ENCODE assay signal across 9 mouse cellular contexts in the genomic region with DNA sequence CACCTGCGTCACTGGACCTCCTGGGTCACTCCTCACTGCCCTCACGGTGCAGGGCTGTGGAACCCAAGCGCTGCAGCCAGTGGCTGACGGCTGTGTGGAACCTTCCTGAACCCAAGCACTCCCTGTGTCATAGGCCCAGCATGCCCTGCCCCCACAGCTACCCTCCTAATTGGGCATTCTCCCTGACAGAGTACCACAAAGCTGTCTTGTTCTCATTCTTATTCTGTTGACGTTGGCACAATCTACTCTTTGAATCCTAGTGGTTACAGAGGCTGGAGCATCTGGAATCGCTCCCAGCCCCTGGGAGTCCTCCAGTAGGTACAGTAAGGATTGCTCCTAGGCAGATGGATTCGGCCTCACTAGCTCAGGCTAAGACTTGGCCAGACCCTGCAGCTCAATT. TPM values are rescaled to one million over a fixed set of nuclear protein-coding genes. Genes with fewer than 3 reads are reported as not detected.
DNase-seq lines count a peak whose midpoint lies in the region; ATAC-seq lines count a peak whose summit lies in the region.
"Had no signal": no experiment of that assay in that cellular context is flagged by ENCODE, and none has a peak within 500 bp of the region (broad histone marks: within the 10 kb centered on the region; RNA-seq: fewer than 3 reads in every experiment).

No protein-coding gene starts in this region.

- no peak overlapping the region for H3K27ac ChIP-seq in midbrain, embryonic 13.5 days
- H3K27ac ChIP-seq in midbrain, embryonic 15.5 days = no peak overlapping the region
- H3K27ac ChIP-seq in embryonic facial prominence, embryonic 14.5 days (replicated peaks; ENCODE audit: low read depth, low read length) = peak overlapping the region; percentile 48; the same call in 1 of the 2 replicates
- H3K27ac ChIP-seq in hindbrain, embryonic 13.5 days = peak overlapping the region; percentile 20; the same call in 1 of the 2 replicates
- no peak overlapping the region; the same call in 1 of the 2 replicates for H3K27ac ChIP-seq in neural tube, embryonic 14.5 days (ENCODE audit: low read depth, low read length)
- H3K27ac ChIP-seq: liver, embryonic 13.5 days; midbrain, embryonic 12.5 days had no signal

- H3K4me1 ChIP-seq in midbrain, embryonic 13.5 days (replicated peaks) = peaks cover 62% of the 10 kb centered on the region
- peaks cover 51% of the 10 kb centered on the region for H3K4me1 ChIP-seq in midbrain, embryonic 15.5 days
- peaks cover 45% of the 10 kb centered on the region for H3K4me1 ChIP-seq in embryonic facial prominence, embryonic 14.5 days (ENCODE audit: control insufficient read depth, insufficient read depth, low read length)
- H3K4me1 ChIP-seq in hindbrain, embryonic 13.5 days (replicated peaks) = peaks cover 67% of the 10 kb centered on the region
- H3K4me1 ChIP-seq in neural tube, embryonic 14.5 days (ENCODE audit: control insufficient read depth, insufficient read depth, low read length) = peaks cover 29% of the 10 kb centered on the region

- peak; percentile 15; the same call in 1 of the 2 replicates for ATAC-seq in midbrain, embryonic 13.5 days
- ATAC-seq in midbrain, embryonic 15.5 days (replicated peaks) = no peak
- peak; percentile 60 for ATAC-seq in embryonic facial prominence, embryonic 14.5 days (ENCODE audit: low read depth)
- ATAC-seq in hindbrain, embryonic 13.5 days (ENCODE audit: low FRiP score) = 0 out of 2 replicates have a peak, but pooled peaks have one; percentile 8
- peak; percentile 15; the same call in 1 of the 2 replicates for ATAC-seq in neural tube, embryonic 14.5 days (ENCODE audit: low read depth)

- 61% methylated on average over 7 of the region's 7 CpGs for WGBS in midbrain, embryonic 13.5 days
- 40% methylated on average over 7 of the region's 7 CpGs for WGBS in midbrain, embryonic 15.5 days
- WGBS in embryonic facial prominence, embryonic 14.5 days = 41% methylated on average over 7 of the region's 7 CpGs
- WGBS in hindbrain, embryonic 13.5 days = 47% methylated on average over 7 of the region's 7 CpGs
- 49% methylated on average over 7 of the region's 7 CpGs for WGBS in neural tube, embryonic 14.5 days

- H3K9me3 ChIP-seq in midbrain, embryonic 13.5 days = no peaks in the 10 kb centered on the region
- no peaks in the 10 kb centered on the region for H3K9me3 ChIP-seq in midbrain, embryonic 15.5 days
- H3K9me3 ChIP-seq in embryonic facial prominence, embryonic 14.5 days (ENCODE audit: control insufficient read depth, low read length) = no peaks in the 10 kb centered on the region
- H3K9me3 ChIP-seq in hindbrain, embryonic 13.5 days = no peaks in the 10 kb centered on the region
- no peaks in the 10 kb centered on the region for H3K9me3 ChIP-seq in neural tube, embryonic 14.5 days (ENCODE audit: control insufficient read depth, low read length)
- H3K9me3 ChIP-seq: liver, embryonic 13.5 days; midbrain, embryonic 12.5 days had no signal

- no peaks in the 10 kb centered on the region for H3K27me3 ChIP-seq in midbrain, embryonic 13.5 days
- no peaks in the 10 kb centered on the region for H3K27me3 ChIP-seq in midbrain, embryonic 15.5 days (replicated peaks)
- H3K27me3 ChIP-seq in embryonic facial prominence, embryonic 14.5 days (replicated peaks; ENCODE audit: control insufficient read depth, insufficient read depth, low read length) = no peaks in the 10 kb centered on the region
- H3K27me3 ChIP-seq in hindbrain, embryonic 13.5 days = no peaks in the 10 kb centered on the region
- no peaks in the 10 kb centered on the region for H3K27me3 ChIP-seq in neural tube, embryonic 14.5 days (ENCODE audit: control insufficient read depth, insufficient read depth, low read length)
- H3K27me3 ChIP-seq: liver, embryonic 13.5 days had no signal

- H3K36me3 ChIP-seq in midbrain, embryonic 13.5 days = no peaks in the 10 kb centered on the region
- no peaks in the 10 kb centered on the region for H3K36me3 ChIP-seq in midbrain, embryonic 15.5 days (replicated peaks)
- no peaks in the 10 kb centered on the region for H3K36me3 ChIP-seq in embryonic facial prominence, embryonic 14.5 days (ENCODE audit: control insufficient read depth, insufficient read depth, low read length)
- no peaks in the 10 kb centered on the region for H3K36me3 ChIP-seq in hindbrain, embryonic 13.5 days
- no peaks in the 10 kb centered on the region for H3K36me3 ChIP-seq in neural tube, embryonic 14.5 days (ENCODE audit: control insufficient read depth, insufficient read depth, low read length)
- H3K36me3 ChIP-seq: liver, embryonic 13.5 days; midbrain, embryonic 12.5 days had no signal

- H3K4me2 ChIP-seq in midbrain, embryonic 13.5 days (replicated peaks) = no peak overlapping the region
- H3K4me2 ChIP-seq in midbrain, embryonic 15.5 days = no peak overlapping the region
- H3K4me2 ChIP-seq in embryonic facial prominence, embryonic 14.5 days (ENCODE audit: low read depth, low read length) = no peak overlapping the region
- no peak overlapping the region for H3K4me2 ChIP-seq in hindbrain, embryonic 13.5 days
- H3K4me2 ChIP-seq in neural tube, embryonic 14.5 days (ENCODE audit: low read depth, low read length) = no peak overlapping the region
- H3K4me2 ChIP-seq: liver, embryonic 13.5 days; midbrain, embryonic 12.5 days had no signal

- peak; percentile 75 for DNase-seq in embryonic facial prominence, embryonic 14.5 days (ENCODE audit: low spot score)
- no peak for DNase-seq in cerebellum, adult 11-12 months
- DNase-seq in adrenal gland, postnatal 14 days = no peak
- DNase-seq: liver, embryonic 13.5 days had no signal

- H3K9ac ChIP-seq in midbrain, embryonic 13.5 days (replicated peaks) = no peak overlapping the region; the same call in 1 of the 2 replicates
- no peak overlapping the region for H3K9ac ChIP-seq in midbrain, embryonic 15.5 days
- H3K9ac ChIP-seq in embryonic facial prominence, embryonic 14.5 days (ENCODE audit: low read depth, low read length) = no peak overlapping the region
- no peak overlapping the region for H3K9ac ChIP-seq in hindbrain, embryonic 13.5 days
- H3K9ac ChIP-seq in neural tube, embryonic 14.5 days (replicated peaks; ENCODE audit: low read depth, low read length) = no peak overlapping the region
- H3K9ac ChIP-seq: liver, embryonic 13.5 days; midbrain, embryonic 12.5 days had no signal

- H3K4me3 ChIP-seq in midbrain, embryonic 13.5 days (replicated peaks) = no peak overlapping the region
- H3K4me3 ChIP-seq in midbrain, embryonic 15.5 days = no peak overlapping the region
- H3K4me3 ChIP-seq in embryonic facial prominence, embryonic 14.5 days (ENCODE audit: low read depth, low read length) = no peak overlapping the region
- H3K4me3 ChIP-seq in hindbrain, embryonic 13.5 days = no peak overlapping the region
- H3K4me3 ChIP-seq in neural tube, embryonic 14.5 days (ENCODE audit: low read depth, low read length) = no peak overlapping the region
- H3K4me3 ChIP-seq: liver, embryonic 13.5 days; midbrain, embryonic 12.5 days had no signal

RNA-seq across cellular contexts. Expression of gene Rtn4r, which starts 33.1 kb away (rescaled TPM):
- 10.4 and 13.4 TPM in 2 replicates for polyA plus RNA-seq in midbrain, embryonic 13.5 days (2015; fragmentation: Nextera tagmentation; extraction: Ambion mirVana)
- 25.0 and 27.2 TPM in 2 replicates for polyA plus RNA-seq in midbrain, embryonic 15.5 days (2015; fragmentation: Nextera tagmentation; extraction: Ambion mirVana)
- polyA plus RNA-seq in embryonic facial prominence, embryonic 14.5 days (2014; fragmentation: Nextera tagmentation; extraction: Ambion mirVana) = 4.3 and 5.1 TPM in 2 replicates
- 14.0 TPM in 2 replicates for polyA plus RNA-seq in hindbrain, embryonic 13.5 days (2015; fragmentation: Nextera tagmentation; extraction: Ambion mirVana)
- polyA plus RNA-seq in neural tube, embryonic 14.5 days (2014; fragmentation: Nextera tagmentation; extraction: Ambion mirVana) = 27.4 and 36.4 TPM in 2 replicates
- total RNA-seq in adrenal gland, postnatal 14 days (2021) = 0.33 and 0.86 TPM in 2 replicates

RNA-seq across cellular contexts. Expression of gene Ccdc188, which starts 57.2 kb away (rescaled TPM):
- 0.09 TPM in 1 of 2 replicates, not detected in the other for polyA plus RNA-seq in midbrain, embryonic 13.5 days (2015; fragmentation: Nextera tagmentation; extraction: Ambion mirVana)
- 0.14 TPM in 1 of 2 replicates, not detected in the other for polyA plus RNA-seq in midbrain, embryonic 15.5 days (2015; fragmentation: Nextera tagmentation; extraction: Ambion mirVana)
- not detected in 2 replicates for polyA plus RNA-seq in embryonic facial prominence, embryonic 14.5 days (2014; fragmentation: Nextera tagmentation; extraction: Ambion mirVana)
- polyA plus RNA-seq in hindbrain, embryonic 13.5 days (2015; fragmentation: Nextera tagmentation; extraction: Ambion mirVana) = not detected in 2 replicates
- polyA plus RNA-seq in neural tube, embryonic 14.5 days (2014; fragmentation: Nextera tagmentation; extraction: Ambion mirVana) = not detected in 2 replicates
- total RNA-seq in adrenal gland, postnatal 14 days (2021) = not detected in 2 replicates
- polyA plus RNA-seq: liver, embryonic 13.5 days; midbrain, embryonic 12.5 days had no signal

Comparison
In these comparisons a context has a peak if more than half of its experiments do, and no peak if none do; other contexts are left out.
1. H3K27ac ChIP-seq: peak in embryonic facial prominence, embryonic 14.5 days (single experiment) and hindbrain, embryonic 13.5 days (single experiment); none in midbrain, embryonic 13.5 days (single experiment), midbrain, embryonic 15.5 days (single experiment) and neural tube, embryonic 14.5 days (single experiment).